Mouse (Mus musculus) 416B (cell line): ENCODE measurements at regions not wholly inside any gene's neighbourhood (a gene's known extent, or its start where the extent isn't known, plus 50 kb on each side); places are given as distances from the start of the nearest gene placed in this dataset.
"Not testable (repeated sequence)": the region's sequence is repeated elsewhere in the genome, so short reads cannot be mapped to it uniquely, and the experiment has no call there.

ENCODE experiments used
- DNase-seq: peaks from one replicate; pipeline ENCODE4 v3.0.0; 2011; ENCODE audit warnings: low read depth

GRCm38 (mm10) chr12:79989582-79990110 is 123.2 kb downstream of the Zfp36l1 start:
- no peak for DNase-seq

- DNase-seq: peak; percentile 60
These were observed 124.1 kb downstream of the Zfp36l1 start for GRCm38 (mm10) chr12:79988401-79989358.

- no peak for DNase-seq
These were observed 126.4 kb downstream of the Zfp36l1 start for GRCm38 (mm10) chr12:79986241-79986976.

- no peak for DNase-seq
These were observed 127.6 kb downstream of the Zfp36l1 start for GRCm38 (mm10) chr12:79984985-79985747.

GRCm38 (mm10) chr12:79984025-79984790 is 128.6 kb downstream of the Zfp36l1 start:
- no peak for DNase-seq

GRCm38 (mm10) chr12:79983232-79983631 is 129.6 kb downstream of the Zfp36l1 start:
- no peak for DNase-seq

GRCm38 (mm10) chr12:79982497-79982896 is 130.3 kb downstream of the Zfp36l1 start:
- not testable (repeated sequence) for DNase-seq

- DNase-seq: no peak
These were observed 132.1 kb downstream of the Zfp36l1 start for GRCm38 (mm10) chr12:79980711-79981110.

- no peak for DNase-seq
These were observed 135.7 kb downstream of the Zfp36l1 start for GRCm38 (mm10) chr12:79977136-79977535.

- DNase-seq: no peak
These were observed 137.2 kb downstream of the Zfp36l1 start for GRCm38 (mm10) chr12:79975466-79976239.

GRCm38 (mm10) chr12:79975050-79975449 is 137.8 kb downstream of the Zfp36l1 start:
- no peak for DNase-seq

GRCm38 (mm10) chr12:79974530-79974929 is 138.3 kb downstream of the Zfp36l1 start:
- no peak for DNase-seq

- DNase-seq: no peak
These were observed 139.1 kb downstream of the Zfp36l1 start for GRCm38 (mm10) chr12:79973566-79974230.

GRCm38 (mm10) chr12:79970981-79971390 is 141.8 kb downstream of the Zfp36l1 start:
- DNase-seq: no peak

GRCm38 (mm10) chr12:79970227-79970901 is 142.4 kb downstream of the Zfp36l1 start:
- DNase-seq: peak; percentile 42

GRCm38 (mm10) chr12:79969346-79970226 is 143.2 kb downstream of the Zfp36l1 start:
- DNase-seq: no peak

- DNase-seq: no peak
These were observed 144.1 kb downstream of the Zfp36l1 start for GRCm38 (mm10) chr12:79968676-79969075.
